Mouse (Mus musculus) heart, postnatal 25 days (tissue): ENCODE data around the gene Hist2h2aa2. TPM values are rescaled to one million over a fixed set of nuclear protein-coding genes. Genes with fewer than 3 reads are reported as not detected.
"Not testable (repeated sequence)": the region's sequence is repeated elsewhere in the genome, so short reads cannot be mapped to it uniquely, and the experiment has no call there.

Source experiments
- DNase-seq: peaks from one replicate; pipeline ENCODE4 v3.0.0; 2022; ENCODE audit warnings: low spot score
- intact Hi-C: fragments of 180-260 bp; cut with DNase I; formaldehyde crosslinking; loops from one replicate; pipeline ENCODE4 v1.15.1; 2025
- total RNA-seq, 2 experiments: library from RNA; stranded (reverse); gene quantifications; 2 replicates each; pipeline ENCODE4 v1.2.3; 2021

The Hist2h2aa2 gene
- total RNA-seq, 2 experiments from 2014 or later, result 232 to 233 TPM

DNA sequence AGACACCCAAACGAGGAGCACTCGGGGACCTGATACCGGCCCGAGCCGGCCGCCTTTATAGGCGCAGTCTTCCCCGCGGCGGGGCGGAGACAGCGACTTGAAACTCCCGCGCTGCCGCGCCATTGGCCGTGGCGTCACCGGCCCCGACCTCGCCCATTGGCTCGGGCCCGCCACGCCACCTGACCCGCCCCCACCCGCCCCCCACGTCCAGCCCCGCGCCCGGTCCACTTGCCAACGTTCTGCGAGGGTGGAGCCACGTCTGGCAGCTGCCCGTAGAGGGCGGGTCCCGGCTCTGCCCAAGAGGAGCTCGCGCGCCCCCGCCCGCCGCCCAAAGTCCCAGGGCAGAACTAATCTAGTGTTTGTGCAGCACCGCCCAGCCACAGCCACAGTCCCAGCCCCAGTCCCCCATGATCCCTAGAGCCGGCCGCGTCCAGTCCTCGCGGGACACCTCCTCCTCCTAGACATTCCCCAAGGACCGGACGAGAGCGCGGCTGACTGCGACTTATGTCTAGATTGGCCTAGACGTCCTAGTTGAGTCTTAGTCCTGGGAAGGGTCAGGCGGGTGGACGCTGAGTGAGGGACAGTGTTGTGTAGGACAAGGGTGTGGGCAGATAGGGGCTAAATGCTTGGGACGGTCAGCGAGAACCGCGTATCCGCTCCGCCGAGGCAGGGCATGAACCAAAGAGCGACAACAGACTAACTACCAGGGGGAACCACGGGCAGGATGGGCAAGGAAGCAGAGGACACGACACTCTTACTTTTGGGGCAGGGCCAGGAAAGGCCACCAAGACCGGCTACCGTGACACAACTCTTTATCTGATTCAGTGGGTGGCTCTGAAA, 902 bp downstream of the Hist2h2aa2 start, which contains the start of gene Hist2h3c2:
TSS of gene Hist2h3c2 (minus strand) at position 174 of the 840 bp plus-strand sequence.
- DNase-seq, result peak; percentile 33
- intact Hi-C loops, result not testable (repeated sequence)

DNA sequence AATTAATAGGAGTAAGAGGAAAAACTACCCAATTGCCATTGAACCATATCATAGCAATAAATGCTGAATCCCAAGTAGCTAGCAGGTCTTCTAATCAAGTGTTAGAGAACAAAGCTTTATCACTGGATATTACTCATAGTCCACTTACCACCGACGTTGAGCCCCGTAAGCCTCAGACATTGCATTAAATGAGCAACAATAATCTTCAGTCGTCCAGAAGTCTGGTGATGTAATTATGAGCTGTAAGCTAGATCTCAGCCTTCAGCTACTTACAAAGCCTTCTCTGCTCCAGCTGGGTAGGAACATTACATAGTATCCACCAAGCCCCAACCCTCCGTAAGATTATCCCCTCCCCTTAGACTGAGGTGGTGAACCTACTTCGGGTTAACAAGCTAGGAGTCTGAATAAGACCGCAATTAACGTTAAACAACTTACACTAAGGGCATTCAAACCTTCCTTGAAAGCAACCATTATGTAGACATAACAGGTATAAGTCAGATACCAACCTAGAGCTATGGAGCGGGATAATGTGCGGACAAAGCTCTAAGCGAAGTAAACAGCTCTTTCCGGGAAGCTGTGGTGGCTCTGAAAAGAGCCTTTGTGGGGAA, 2.1 kb downstream of the Hist2h2aa2 start:
- DNase-seq, result no peak
- intact Hi-C loops, result no loop called here

DNA sequence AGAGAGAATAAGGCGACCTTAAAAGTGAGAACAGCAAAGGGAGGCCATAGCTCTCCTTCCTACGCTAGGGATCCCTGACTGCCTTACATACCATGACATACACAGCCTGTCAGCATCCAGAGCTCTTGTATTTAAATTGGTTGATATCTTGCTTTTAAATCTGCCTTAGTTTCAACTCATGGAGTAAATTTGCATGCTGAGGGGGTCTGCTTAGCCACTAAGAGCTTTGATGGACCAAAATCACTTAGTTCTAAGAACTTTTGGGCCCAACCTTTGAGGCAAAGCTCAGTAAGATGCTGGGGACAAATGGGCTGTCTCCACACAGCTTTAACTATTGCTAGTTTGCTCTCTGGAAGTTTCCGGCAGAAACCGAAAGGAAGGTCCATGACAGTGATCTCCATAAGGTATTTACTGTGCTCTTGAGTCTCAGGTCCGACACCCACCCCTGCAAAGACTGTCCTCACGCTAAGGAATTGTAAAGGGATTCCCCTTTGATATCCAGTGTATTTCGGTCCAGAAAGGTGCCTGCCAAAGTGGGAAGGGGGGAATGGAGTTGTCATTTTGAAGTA, 2.7 kb downstream of the Hist2h2aa2 start:
- intact Hi-C loops, result no loop called here

DNA sequence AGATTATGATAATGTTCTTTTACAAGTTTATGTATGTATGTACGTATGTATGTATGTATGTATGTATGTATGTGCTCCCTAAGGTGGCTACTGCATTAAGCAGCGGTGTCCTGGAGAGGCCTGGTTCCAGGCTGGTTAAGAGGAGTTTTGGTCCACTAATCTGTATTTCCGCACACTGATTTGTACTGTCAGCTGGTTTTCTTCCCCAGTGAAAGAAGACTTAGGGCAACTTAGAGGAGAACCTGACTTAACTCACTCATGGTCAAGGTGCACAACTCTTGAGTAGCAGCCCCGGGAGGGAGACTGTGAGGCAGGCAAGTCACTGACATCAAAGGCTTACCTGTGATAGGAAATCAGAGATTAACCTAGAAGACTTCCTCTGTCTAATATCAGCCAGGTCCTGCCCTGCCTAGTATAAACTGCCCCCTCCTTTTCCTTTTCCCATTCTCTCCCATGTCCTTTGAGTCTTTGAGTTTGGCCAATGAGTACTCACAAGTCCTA, 3.2 kb downstream of the Hist2h2aa2 start:
- no peak for DNase-seq
- intact Hi-C loops, result no loop called here

More for the DNA sequence above, 2.7 kb downstream of the Hist2h2aa2 start:
- DNase-seq, result no peak

DNA sequence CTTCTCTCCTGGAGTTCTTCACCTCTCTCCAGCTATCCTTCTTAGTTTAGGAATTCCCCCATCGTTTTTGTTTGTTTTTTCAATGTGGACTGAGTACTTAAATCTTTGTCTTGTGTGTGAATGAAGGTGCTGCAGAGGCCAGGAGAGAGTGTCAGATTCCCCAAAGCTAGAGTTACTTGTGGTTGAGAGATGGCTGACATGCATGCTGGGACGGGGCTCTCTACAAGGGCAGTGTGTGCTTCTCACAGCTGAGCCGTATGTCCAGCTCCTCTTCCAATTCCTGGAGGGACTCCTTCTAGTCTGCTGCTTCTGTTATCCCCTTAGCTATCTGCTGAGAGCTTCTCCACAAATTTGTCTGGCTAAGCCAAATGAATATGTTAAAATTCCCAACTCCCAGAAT, 4.2 kb downstream of the Hist2h2aa2 start:
- intact Hi-C loops, result no loop called here

DNA sequence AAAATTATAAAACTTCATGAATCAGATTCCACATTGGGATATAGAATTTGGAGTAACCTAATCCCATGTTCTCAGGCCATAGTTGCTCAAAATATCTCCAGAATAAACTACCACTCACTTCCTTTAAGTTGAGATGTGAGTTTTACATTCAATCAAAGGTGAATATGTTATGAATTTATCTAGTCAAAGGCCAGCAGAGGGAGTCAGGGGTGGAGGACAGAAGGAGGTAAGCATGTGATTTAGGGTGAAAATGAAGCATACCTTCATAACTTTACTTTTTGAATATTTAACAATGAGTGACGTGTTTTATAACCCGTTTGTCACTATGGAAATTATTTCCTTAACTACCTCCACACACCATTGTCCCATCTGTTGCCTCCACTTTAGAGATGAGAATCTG, 5.2 kb downstream of the Hist2h2aa2 start:
- intact Hi-C loops, result no loop called here

More for the DNA sequence above, 4.2 kb downstream of the Hist2h2aa2 start:
- DNase-seq, result no peak

DNA sequence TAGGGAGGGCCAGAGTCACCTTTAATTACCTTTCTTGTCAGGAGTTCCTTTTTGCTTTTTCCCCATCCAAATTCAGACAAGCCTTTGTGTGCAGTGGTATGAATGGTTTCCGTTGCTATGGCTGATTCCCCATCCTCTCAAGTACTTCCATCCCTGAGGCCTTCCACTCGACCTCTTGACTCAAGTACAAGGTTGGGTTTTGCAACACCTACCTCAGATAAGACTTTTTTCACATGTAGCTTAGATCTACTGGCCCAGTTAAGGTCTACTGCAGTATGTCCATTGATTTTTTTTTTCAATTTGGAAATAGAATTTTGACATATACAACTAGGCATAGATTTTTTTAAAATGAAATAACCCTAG, 8.3 kb downstream of the Hist2h2aa2 start:
- no peak for DNase-seq
- intact Hi-C loops, result no loop called here

More for the DNA sequence above, 5.2 kb downstream of the Hist2h2aa2 start:
- no peak for DNase-seq

DNA sequence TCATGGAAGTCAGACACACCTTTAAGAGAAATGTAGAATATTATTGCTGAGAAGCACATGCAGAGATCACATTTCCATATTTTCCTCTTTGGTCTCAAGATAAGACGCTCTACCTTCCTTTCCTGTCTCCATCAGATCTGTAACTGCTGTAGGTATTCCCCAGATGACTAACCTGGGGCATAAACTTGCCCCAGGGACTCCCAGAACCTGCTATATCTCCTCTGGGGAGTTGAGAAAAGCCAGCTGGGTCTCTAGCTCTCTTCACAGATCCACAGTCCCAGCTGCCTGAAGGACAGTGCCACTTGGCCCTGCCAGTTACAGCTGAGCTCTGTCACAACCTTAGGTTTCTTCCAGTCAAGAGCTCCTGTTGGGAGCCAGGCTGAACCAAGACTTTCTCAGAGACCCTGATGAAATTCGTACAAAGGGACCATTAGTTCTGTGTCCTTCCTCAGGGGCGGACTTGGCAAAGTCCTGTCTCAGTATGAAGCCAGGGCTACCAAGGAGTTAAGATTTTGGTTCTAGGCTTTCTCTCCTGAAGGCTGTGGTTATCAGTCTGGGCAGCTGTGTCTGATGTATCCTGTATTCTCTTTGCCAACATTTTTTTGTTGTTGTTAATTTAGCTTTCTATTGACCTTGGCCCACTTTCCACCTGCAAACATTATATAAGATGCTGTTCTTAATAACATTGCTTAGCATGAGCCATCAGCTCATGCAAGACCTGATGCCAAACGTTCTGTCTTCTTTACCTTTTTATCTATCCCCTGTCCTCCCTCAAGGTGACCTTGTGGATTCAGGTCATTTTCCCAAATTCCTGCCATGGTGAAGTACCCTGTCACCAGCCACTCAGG, 8.9 kb downstream of the Hist2h2aa2 start:
- DNase-seq, result no peak
- intact Hi-C loops, result no loop called here

DNA sequence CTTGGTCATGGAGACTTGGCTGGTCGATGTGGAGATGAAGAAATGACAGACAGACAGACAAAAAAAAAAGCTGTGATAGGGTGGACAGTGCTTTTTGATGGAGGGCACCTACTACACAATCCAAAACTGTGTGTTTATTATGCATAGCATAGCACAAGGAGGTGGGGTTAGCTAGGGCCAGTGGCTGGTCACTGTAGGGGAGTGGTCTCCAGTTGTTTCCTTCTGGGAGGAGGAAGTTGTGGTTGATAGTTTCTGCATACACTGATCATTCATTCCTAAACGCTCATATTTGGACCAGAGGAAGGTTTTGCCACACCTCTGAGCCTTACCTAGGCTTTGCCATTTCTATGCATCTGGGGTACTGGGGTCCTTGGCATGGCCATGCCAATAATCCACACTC, 9.7 kb downstream of the Hist2h2aa2 start:
- intact Hi-C loops, result no loop called here
- no peak for DNase-seq

DNA sequence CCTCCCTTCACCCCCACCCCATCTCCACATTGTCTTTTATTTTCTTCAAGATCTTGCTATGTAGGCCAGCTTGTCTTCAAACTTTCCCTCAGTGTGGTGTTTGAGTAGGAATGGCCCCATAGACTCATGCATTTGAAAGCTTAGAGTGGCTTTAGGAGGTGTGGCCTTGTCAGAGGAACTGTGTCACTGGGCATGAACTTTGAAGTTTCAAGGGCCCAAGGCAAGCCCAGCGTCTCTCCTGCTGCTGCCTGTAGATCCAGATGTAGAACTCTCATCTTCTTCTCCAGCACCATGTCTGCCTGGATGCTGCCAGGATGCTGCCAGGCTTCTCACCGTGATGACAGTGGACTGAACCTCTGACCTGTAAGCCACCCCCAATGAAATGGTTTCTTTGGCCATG, 11.2 kb downstream of the Hist2h2aa2 start:
- DNase-seq, result no peak
- intact Hi-C loops, result no loop called here

DNA sequence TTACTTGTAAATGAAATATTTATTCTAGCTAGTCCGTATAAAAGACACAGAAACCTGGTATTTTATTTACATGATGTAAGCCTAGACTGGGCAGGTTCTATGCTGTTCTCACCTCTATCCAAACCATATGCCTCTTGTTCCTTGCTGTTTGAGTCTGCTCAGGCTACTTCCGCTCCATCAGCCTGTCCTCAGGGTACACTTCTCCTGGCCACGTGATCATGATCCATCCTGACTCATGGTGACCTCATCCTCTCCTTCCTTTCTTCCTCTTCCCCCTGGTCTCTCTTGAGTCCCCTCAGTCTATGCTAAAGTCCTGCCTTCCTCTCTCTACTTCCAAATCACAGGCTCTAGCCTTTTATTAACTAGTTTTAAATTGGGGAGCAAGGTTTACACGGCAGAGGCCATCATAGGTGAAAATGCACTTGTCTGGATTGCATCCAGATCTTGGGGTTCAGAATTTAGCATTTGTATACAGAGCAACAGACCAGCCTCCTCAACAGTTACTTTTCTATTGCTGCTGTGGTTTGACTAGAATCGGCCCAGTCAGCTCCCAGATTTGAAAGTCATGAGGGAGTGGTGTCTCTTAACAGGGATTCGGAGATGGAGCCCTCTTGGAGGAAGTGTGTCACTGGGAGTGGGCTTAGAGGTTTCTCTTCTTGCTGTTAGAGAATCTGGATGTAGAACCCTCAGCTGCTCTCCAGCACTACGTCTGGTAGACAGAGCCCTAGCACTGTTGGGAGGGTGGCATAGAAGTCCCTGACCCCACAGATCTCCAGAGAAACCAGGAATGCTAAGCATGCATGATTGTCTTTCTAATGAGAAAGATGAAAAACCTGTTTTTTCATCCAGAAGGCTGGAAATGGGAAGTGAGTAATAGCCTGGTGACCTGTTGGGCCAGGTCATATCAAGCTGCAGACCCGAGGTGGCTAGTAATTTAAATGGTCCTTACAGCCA, 13.1 kb downstream of the Hist2h2aa2 start:
- DNase-seq, result no peak
- intact Hi-C loops, result no loop called here

DNA sequence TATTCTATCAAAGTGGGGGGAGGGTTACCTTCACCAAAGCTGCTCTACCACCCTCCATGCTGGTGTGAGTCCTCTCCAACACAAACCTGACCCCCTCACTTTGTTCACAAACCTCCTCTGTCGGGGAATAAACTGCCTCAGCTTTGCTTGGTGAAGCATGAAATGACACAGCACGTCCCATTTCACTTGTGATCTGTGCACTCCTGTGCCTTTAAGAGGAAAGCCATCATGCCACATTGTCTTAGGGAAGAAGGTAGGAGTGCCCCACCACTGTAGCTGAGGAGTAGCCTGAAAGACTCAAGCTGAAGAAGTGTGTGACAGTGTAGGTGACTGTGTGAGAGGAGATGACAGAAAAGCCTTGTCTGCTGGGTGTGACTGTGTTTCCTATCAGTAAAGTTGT, 14.7 kb downstream of the Hist2h2aa2 start:
- intact Hi-C loops, result no loop called here
- no peak for DNase-seq

DNA sequence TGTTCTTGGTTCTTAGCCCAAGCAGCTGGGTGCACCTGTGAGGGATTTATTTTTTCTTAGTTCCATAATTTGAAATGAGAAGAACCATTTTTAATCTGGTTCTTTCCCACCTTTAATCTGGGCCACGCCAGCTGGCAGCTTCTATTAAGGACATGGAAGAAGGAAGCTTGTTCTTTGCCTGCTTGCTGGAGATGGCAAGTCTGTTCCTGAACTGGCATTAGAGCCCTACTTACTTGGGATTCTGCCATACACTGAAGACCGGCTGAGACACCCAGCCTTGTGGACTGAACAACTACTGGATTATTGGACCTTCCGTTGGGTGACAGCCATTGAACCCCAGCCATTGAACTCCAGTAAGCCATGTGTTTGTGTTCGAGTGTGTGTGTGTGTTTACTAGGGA, 17.3 kb downstream of the Hist2h2aa2 start:
- intact Hi-C loops, result no loop called here
- no peak for DNase-seq

DNA sequence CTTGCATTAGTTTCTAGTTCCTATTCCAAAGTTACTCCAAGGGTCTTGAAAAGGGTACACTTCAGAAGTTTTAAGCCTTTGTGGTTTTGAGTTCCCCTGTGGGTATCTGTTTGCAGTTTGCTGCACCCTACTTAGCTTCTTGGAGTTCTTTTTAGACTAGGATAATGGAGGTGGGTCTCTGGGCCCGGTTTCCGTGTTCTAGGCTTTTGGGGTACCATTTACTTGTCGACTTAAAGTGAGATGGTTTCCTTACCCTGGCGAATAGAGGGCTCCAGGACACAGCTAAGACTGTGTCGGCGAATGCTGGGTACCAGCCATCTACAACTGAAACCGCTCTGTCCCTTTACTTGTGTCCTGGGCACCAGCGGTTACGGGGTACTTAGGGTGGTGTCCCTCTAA, 18.4 kb downstream of the Hist2h2aa2 start:
- intact Hi-C loops, result loop anchor here (2.0 kb wide), 1 partner anchor 47 kb away; the partner anchor contains the start of genes Hist2h2bb and Hist2h3b
- DNase-seq, result no peak

DNA sequence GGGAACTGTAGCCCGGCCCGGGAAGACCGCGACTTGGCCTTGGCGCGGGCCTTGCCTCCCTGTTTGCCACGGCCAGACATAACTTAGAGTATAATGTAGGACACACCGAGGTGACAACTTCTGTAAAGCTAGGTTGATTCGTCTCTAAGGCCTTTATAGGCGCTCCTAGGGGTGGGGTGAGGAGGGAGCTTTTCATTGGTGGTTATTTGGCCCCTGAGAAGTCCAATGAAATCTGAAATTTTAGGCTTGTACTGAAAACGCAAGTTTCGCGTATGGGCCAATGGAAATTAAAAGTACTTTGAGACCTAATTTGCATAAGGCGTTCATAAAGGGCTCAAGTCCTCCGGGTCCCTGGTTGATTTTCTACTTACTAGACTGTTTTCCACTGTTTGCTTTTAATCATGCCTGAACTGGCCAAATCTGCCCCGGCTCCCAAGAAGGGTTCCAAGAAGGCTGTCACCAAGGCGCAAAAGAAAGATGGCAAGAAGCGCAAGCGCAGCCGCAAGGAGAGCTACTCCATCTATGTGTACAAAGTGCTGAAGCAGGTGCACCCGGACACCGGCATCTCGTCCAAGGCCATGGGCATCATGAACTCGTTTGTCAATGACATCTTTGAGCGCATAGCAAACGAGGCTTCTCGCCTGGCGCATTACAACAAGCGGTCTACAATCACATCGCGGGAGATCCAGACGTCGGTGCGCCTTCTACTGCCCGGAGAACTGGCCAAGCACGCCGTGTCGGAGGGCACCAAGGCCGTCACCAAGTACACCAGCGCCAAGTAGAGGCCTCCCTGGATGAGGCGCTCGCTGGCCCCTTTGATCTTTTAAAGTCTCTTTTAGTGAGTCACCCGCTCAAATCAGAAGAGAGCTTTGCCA, 19.1 kb downstream of the Hist2h2aa2 start, which contains the start of the genes Hist2h2ac and Hist2h2be:
TSS of gene Hist2h2ac (minus strand) at position 116 of the 875 bp plus-strand sequence.
TSS of gene Hist2h2be (plus strand) at position 355 of the 875 bp plus-strand sequence.
- DNase-seq, result peak; percentile 83
- intact Hi-C loops, result loop anchor here (2.0 kb wide), 1 partner anchor 48 kb away; the partner anchor contains the start of genes Hist2h2bb and Hist2h3b

DNA sequence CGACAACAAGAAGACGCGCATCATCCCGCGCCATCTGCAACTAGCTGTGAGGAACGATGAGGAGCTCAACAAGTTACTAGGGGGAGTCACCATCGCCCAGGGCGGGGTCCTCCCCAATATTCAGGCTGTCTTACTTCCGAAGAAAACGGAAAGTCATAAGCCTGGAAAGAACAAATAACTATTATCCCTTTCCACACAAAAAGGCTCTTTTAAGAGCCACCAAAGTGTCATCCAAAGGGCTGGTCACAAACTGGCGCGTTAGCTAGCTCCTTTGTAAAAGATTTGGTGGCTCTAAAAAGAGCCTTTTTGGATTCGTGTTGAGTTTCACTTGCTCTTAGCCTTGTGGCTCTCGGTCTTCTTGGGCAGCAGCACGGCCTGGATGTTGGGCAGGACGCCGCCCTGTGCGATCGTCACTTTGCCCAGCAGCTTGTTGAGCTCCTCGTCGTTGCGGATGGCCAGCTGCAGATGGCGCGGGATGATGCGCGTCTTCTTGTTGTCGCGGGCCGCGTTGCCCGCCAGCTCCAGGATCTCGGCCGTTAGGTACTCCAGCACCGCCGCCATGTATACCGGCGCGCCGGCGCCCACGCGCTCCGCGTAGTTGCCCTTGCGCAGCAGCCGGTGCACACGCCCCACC, 19.8 kb downstream of the Hist2h2aa2 start:
- DNase-seq, result not testable (repeated sequence)
- intact Hi-C loops, result loop anchor here (2.0 kb wide), 1 partner anchor 49 kb away; the partner anchor contains the start of genes Hist2h2bb and Hist2h3b

DNA sequence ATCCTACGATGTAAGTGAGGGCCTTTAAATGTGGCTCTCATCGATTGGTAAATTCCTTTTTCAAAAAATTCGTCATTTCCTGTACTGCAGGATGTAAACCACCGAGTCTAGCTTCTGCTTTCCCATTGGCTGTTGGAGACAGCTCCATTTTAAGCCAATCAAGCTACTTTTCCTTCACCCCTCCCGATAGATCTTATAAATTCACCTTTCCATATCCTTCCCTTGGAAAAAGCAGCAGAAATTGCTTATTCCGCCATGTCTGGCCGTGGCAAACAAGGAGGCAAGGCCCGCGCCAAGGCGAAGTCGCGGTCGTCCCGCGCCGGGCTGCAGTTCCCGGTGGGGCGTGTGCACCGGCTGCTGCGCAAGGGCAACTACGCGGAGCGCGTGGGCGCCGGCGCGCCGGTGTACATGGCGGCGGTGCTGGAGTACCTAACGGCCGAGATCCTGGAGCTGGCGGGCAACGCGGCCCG, 20.4 kb downstream of the Hist2h2aa2 start, which contains the start of the genes Bola1 and Hist2h2ab:
TSS of gene Bola1 (minus strand) at position 49 of the 470 bp plus-strand sequence.
TSS of gene Hist2h2ab (plus strand) at position 205 of the 470 bp plus-strand sequence.
- peak; percentile 61 for DNase-seq
- intact Hi-C loops, result loop anchor here (2.0 kb wide), 2 partner anchors 49 kb away; partner anchors contain the start of genes Hist2h2bb and Hist2h3b
